Mouse (Mus musculus): ENCODE results near the gene March5. TPM values are rescaled to one million over a fixed set of nuclear protein-coding genes. Genes with fewer than 3 reads are reported as not detected.
A peak's percentile ranks its signal among the peaks of the same experiment; 100 is the strongest.

March5 gene
- 117 and 130 TPM in 2 replicates for polyA plus RNA-seq (2014; fragmentation: Nextera tagmentation; extraction: Ambion mirVana)

DNA sequence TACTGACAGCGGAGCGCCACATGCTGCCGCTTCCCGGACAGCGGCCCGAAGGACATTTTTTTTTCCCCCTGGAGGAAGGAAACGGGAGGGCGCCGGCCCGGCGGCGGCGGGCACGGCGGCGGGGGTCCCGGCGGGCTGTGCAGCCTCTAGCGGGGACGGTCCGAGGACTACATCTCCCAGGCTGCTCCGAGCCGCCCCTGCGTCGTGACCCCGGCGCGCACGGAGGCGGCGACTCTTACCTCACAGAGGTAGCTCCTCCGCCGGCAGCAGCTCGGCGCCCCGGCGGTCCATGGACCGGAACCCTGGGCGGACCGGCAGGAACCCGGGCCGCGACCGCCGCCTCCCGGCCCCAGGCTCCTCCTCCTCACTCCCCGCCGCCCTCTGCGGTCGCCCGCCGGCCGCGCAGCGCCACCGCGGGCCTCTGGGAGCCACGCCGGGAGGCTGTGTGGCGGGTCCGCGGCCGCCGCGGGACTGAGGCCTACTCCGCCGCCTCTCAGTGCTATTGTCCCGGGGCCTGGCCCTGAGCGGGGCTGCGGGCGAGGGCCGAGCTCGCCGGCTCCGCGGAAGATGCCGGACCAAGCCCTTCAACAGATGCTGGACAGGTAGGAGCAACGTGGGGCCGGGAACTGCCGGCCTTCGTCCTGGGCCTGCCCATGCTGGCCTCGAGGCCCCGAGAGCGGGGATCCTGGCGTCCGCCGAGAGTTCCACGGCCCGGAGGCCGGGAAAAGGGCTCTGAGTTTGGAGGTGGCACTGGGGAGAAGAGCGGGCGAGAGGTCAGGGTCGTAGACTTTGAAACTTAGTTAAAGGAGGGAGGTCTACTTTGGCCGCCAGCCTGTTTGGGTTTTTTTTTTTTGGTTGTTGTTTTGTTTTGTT lies at the start of gene March5:
TSS of gene March5 (plus strand) at position 241 of the 873 bp plus-strand sequence.
- peak; percentile 93 for ATAC-seq (replicated peaks; ENCODE audit: low FRiP score)
- peak within 1 kb of the TSS; percentile 89 for H3K4me2 ChIP-seq
- H3K4me3 ChIP-seq (ENCODE audit: low read depth, low read length): peak within 1 kb of the TSS; percentile 98
- H3K36me3 ChIP-seq (ENCODE audit: control insufficient read depth, insufficient read depth, low read length): peaks cover 18% of the 10 kb centered on the region
- H3K9me3 ChIP-seq (ENCODE audit: control insufficient read depth, low read length): no peaks in the 10 kb centered on the region
- under 1% methylated on average over 84 of the region's 94 CpGs for WGBS
- DNase-seq (ENCODE audit: low spot score): peak; percentile 90
- H3K27me3 ChIP-seq (replicated peaks; ENCODE audit: control insufficient read depth, insufficient read depth, low read length): no peaks in the 10 kb centered on the region
- peak within 1 kb of the TSS; percentile 96 for H3K27ac ChIP-seq (ENCODE audit: low read depth, low read length)
- peak within 1 kb of the TSS; percentile 99 for H3K9ac ChIP-seq (ENCODE audit: low read depth, low read length)
- H3K4me1 ChIP-seq (replicated peaks; ENCODE audit: control insufficient read depth, insufficient read depth, low read length): peaks cover 24% of the 10 kb centered on the region

DNA sequence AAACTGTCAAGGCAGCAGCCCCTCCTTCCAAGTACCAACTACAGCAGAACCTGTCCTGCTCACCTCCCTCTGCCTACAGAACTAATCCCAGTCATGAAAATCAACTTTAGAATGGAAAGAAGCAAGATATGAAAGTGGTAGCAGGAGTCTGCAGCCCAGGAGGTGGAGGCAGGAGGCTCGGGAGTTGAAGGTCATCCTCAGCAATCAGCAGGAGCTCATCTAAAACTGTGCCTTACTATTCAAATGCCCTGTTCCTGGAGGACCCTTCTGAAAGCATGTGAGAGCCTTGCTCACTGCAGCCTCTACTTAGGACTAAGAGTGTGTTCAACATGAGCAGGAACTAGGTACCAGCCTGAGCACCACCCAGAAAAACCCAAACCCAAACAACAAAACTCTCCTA lies 35.2 kb upstream of the March5 start:
- no peak overlapping the region for H3K27ac ChIP-seq (ENCODE audit: low read depth, low read length)
- no peaks in the 10 kb centered on the region for H3K9me3 ChIP-seq (ENCODE audit: control insufficient read depth, low read length)
- no peak overlapping the region for H3K4me3 ChIP-seq (ENCODE audit: low read depth, low read length)
- H3K9ac ChIP-seq (ENCODE audit: low read depth, low read length): no peak overlapping the region
- peaks cover 39% of the 10 kb centered on the region for H3K27me3 ChIP-seq (replicated peaks; ENCODE audit: control insufficient read depth, insufficient read depth, low read length)
- 58% methylated on average over 1 of the region's 1 CpGs for WGBS
- H3K36me3 ChIP-seq (ENCODE audit: control insufficient read depth, insufficient read depth, low read length): no peaks in the 10 kb centered on the region
- no peak for DNase-seq (ENCODE audit: low spot score)
- ATAC-seq (replicated peaks; ENCODE audit: low FRiP score): no peak
- no peak overlapping the region for H3K4me2 ChIP-seq
- 0 out of 2 replicates have a peak, but pooled peaks cover 2% of the 10 kb centered on the region for H3K4me1 ChIP-seq (replicated peaks; ENCODE audit: control insufficient read depth, insufficient read depth, low read length)

DNA sequence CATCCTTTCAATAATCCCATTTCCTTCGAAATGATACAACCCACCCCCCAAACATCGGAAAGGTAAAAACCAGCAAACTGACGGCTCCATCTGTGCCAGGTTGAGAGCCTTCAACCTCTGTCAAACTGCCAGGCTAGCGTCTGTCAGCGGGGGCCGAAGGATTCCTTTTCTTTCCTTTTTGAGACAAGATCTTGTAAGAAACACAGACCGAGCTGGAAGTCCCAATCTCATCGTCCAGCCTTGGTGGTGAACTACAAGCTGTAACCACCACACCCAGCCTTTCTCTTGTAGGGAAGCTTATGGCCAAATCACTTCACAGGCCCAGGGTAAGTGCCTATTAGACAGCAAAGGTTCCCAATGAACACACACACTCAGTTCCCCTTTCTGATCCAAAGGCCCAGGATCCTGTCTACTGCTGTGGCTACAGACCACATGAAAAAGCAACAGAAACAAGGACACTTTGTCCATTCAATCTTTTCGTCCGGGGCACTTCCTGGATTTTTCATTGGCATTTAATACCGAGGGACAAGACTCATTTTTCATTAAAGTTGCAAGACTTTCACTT lies 34.7 kb upstream of the March5 start:
- Histone ChIP-seq H3K4me3 (ENCODE audit: low read depth, low read length) (no peak overlapping the region), H3K4me2 (no peak overlapping the region), H3K4me1 (replicated peaks; ENCODE audit: control insufficient read depth, insufficient read depth, low read length) (0 out of 2 replicates have a peak, but pooled peaks cover 2% of the 10 kb centered on the region), H3K27me3 (replicated peaks; ENCODE audit: control insufficient read depth, insufficient read depth, low read length) (peaks cover 40% of the 10 kb centered on the region), H3K9me3 (ENCODE audit: control insufficient read depth, low read length) (no peaks in the 10 kb centered on the region), H3K36me3 (ENCODE audit: control insufficient read depth, insufficient read depth, low read length) (no peaks in the 10 kb centered on the region), H3K9ac (ENCODE audit: low read depth, low read length) (no peak overlapping the region), H3K27ac (ENCODE audit: low read depth, low read length) (no peak overlapping the region)
- WGBS: 66% methylated on average over 11 of the region's 11 CpGs
- no peak for ATAC-seq (replicated peaks; ENCODE audit: low FRiP score)
- no peak for DNase-seq (ENCODE audit: low spot score)

DNA sequence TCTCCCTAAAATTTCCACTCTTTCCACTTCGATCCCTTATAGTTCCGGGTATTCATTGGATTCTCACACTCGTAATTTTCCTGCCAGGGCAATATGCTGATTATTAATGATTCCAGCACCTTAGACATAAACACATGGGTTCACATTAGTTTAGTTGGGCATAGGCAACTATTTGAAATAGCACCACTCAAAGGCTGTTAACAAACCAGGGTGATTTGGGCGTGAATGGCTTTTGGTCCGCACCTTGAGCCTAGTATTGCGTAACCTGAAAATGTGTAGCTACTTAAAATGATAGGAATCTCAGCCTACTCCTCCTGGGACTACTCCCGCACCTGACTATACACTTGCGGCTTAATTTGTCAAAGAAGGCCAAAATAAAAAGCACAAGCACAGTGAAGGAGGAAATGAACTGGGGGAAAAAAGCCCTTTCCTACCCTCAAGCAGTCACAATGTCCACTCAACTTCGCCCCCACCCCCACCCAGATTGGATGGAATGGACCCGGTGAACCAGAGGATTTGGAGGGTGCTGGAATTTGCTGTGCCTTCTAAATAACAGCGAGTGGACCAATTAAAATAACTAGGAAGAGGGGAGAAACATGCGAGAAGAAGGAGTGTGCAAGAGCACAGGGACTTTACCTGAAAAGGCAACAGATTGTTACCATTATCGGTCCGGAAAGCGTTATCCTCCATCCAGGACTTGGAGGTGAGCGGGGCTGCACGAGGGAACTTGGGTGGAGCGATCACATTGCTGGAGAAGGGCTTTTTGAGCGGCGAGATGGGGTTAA lies 33.8 kb upstream of the March5 start:
- DNase-seq (ENCODE audit: low spot score): no peak
- no peaks in the 10 kb centered on the region for H3K36me3 ChIP-seq (ENCODE audit: control insufficient read depth, insufficient read depth, low read length)
- no peaks in the 10 kb centered on the region for H3K9me3 ChIP-seq (ENCODE audit: control insufficient read depth, low read length)
- H3K27ac ChIP-seq (ENCODE audit: low read depth, low read length): no peak overlapping the region
- ATAC-seq (replicated peaks; ENCODE audit: low FRiP score): no peak
- H3K9ac ChIP-seq (ENCODE audit: low read depth, low read length): no peak overlapping the region
- peaks cover 5% of the 10 kb centered on the region; the same call in 1 of the 2 replicates for H3K4me1 ChIP-seq (replicated peaks; ENCODE audit: control insufficient read depth, insufficient read depth, low read length)
- H3K27me3 ChIP-seq (replicated peaks; ENCODE audit: control insufficient read depth, insufficient read depth, low read length): peaks cover 40% of the 10 kb centered on the region
- H3K4me3 ChIP-seq (ENCODE audit: low read depth, low read length): peak overlapping the region; percentile 69
- H3K4me2 ChIP-seq: peak overlapping the region; percentile 98
- 36% methylated on average over 20 of the region's 20 CpGs for WGBS

DNA sequence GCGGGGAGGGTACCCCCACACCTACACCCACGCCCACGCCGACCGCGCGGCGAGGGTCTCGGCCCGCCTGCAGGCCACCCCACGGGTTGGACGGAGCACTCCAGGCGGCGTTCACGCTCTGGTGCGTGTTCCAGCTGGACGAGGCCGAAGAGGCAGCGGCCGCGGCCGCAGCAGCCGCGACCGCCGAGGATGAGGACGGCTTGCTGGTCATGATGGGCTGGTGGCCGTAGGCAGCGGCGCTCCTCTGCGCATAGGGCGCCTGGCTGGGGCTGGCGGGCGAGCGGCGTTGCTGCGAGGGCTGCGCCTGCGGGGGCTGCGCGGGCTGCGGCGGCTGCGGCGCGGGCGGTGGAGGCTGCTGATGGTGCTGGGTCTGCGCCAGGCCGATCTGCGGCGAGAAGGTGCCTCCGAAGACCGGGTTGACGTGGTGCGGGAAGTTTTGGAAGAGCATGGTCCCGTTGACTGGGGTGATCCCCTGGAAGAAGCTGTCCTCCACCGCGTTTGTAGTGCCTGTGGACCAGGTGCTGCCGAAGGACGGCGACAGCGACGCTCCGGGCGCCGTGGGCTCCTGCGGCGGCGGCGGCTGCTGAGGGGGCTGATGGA lies 33.1 kb upstream of the March5 start:
- Histone ChIP-seq H3K4me3 (ENCODE audit: low read depth, low read length) (peak overlapping the region; percentile 69), H3K4me2 (peak overlapping the region; percentile 98), H3K27ac (ENCODE audit: low read depth, low read length) (no peak overlapping the region), H3K36me3 (ENCODE audit: control insufficient read depth, insufficient read depth, low read length) (no peaks in the 10 kb centered on the region), H3K4me1 (replicated peaks; ENCODE audit: control insufficient read depth, insufficient read depth, low read length) (peaks cover 11% of the 10 kb centered on the region), H3K27me3 (replicated peaks; ENCODE audit: control insufficient read depth, insufficient read depth, low read length) (peaks cover 40% of the 10 kb centered on the region), H3K9ac (ENCODE audit: low read depth, low read length) (peak overlapping the region; percentile 56), H3K9me3 (ENCODE audit: control insufficient read depth, low read length) (no peaks in the 10 kb centered on the region)
- ATAC-seq (replicated peaks; ENCODE audit: low FRiP score) (peak; percentile 57), DNase-seq (ENCODE audit: low spot score) (no peak)
- WGBS: 0% methylated on average over 70 of the region's 70 CpGs

DNA sequence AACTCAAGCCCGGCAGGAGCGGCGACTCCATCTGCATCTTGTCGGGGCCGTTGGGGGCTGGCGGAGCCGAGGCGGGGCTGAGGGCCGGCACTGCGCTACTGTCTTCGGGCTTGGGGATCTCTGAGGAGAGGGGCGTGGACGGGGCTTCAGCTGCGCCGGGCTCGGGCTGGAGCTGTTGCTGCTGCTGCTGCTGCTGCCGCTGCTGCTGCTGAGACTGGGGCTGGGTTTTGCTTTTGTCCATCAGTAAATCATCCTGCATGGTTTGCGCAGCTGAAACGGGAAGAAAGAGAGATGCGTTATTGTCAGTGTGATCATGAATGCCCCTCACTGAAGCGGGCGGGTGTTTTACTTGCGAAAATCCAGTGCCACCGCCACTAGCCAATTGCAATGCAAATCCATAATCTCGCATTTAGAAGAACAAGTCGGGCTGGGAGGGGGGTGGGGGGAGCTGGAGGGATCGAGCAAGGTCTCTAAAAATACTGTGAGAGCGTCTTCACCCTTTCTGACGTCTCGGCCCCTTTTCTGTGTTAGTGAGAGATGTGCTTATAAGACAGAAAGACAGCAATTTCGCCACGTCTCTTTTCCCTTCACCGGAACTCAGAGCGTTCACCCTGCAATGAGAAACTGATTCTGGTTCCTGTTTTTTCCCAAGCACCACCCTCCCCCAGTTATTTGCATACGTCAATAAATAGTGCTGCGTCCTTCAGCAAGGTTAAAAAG lies 32.5 kb upstream of the March5 start:
- H3K4me2 ChIP-seq: peak overlapping the region; percentile 98
- peak overlapping the region; percentile 34; the same call in 1 of the 2 replicates for H3K27ac ChIP-seq (ENCODE audit: low read depth, low read length)
- under 1% methylated on average over 36 of the region's 36 CpGs for WGBS
- H3K4me1 ChIP-seq (replicated peaks; ENCODE audit: control insufficient read depth, insufficient read depth, low read length): peaks cover 11% of the 10 kb centered on the region
- H3K4me3 ChIP-seq (ENCODE audit: low read depth, low read length): peak overlapping the region; percentile 69
- DNase-seq (ENCODE audit: low spot score) (peak; percentile 77), ATAC-seq (replicated peaks; ENCODE audit: low FRiP score) (peak; percentile 56)
- peak overlapping the region; percentile 56 for H3K9ac ChIP-seq (ENCODE audit: low read depth, low read length)
- H3K9me3 ChIP-seq (ENCODE audit: control insufficient read depth, low read length): no peaks in the 10 kb centered on the region
- H3K27me3 ChIP-seq (replicated peaks; ENCODE audit: control insufficient read depth, insufficient read depth, low read length): peaks cover 40% of the 10 kb centered on the region
- H3K36me3 ChIP-seq (ENCODE audit: control insufficient read depth, insufficient read depth, low read length): no peaks in the 10 kb centered on the region

DNA sequence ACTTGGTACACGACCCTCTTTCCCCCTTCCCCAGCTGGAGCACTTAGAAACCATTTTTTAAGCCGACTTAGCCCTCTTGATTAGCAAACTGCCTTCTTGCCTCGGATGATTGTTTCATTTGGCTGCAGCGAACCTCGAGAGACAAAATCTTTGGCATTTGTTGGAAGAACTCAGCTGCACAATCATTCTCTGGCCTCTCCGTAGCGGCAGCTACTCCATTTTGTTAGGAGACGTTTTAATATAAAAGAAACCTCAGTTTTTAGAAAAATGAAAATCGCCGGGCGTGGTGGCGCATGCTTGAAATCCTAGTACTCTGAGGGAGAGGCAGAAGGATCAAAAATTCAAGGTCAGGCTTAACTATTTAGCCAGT lies 31.9 kb upstream of the March5 start:
- no peak for ATAC-seq (replicated peaks; ENCODE audit: low FRiP score)
- Histone ChIP-seq H3K27ac (ENCODE audit: low read depth, low read length) (no peak overlapping the region), H3K4me1 (replicated peaks; ENCODE audit: control insufficient read depth, insufficient read depth, low read length) (peaks cover 11% of the 10 kb centered on the region), H3K27me3 (replicated peaks; ENCODE audit: control insufficient read depth, insufficient read depth, low read length) (peaks cover 40% of the 10 kb centered on the region), H3K4me2 (peak overlapping the region; percentile 98), H3K9me3 (ENCODE audit: control insufficient read depth, low read length) (no peaks in the 10 kb centered on the region), H3K4me3 (ENCODE audit: low read depth, low read length) (peak overlapping the region; percentile 69), H3K9ac (ENCODE audit: low read depth, low read length) (peak overlapping the region; percentile 56), H3K36me3 (ENCODE audit: control insufficient read depth, insufficient read depth, low read length) (no peaks in the 10 kb centered on the region)
- 2% methylated on average over 12 of the region's 12 CpGs for WGBS
- no peak for DNase-seq (ENCODE audit: low spot score)

DNA sequence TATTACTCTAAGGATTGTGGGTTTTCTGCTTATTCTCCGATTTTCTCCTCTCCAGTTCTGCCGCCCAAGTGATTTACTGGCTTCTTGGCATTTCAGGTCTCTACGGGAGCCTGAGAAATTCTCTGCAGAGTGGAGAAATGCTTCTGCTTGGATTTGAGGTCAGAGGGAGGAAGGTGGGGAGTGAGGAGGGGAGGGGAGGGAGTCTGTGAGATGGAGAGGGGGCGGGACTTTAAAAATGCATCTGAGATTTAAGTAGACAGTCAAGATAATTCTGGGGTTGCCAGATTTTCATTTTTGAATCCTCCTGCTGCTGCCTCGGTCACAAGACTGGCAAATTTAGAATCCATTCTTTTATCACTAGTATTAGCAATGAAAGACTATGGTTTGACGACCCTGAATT lies 31.4 kb upstream of the March5 start:
- H3K36me3 ChIP-seq (ENCODE audit: control insufficient read depth, insufficient read depth, low read length): no peaks in the 10 kb centered on the region
- 11% methylated on average over 6 of the region's 6 CpGs for WGBS
- peaks cover 11% of the 10 kb centered on the region for H3K4me1 ChIP-seq (replicated peaks; ENCODE audit: control insufficient read depth, insufficient read depth, low read length)
- no peaks in the 10 kb centered on the region for H3K9me3 ChIP-seq (ENCODE audit: control insufficient read depth, low read length)
- DNase-seq (ENCODE audit: low spot score) (no peak), ATAC-seq (replicated peaks; ENCODE audit: low FRiP score) (no peak)
- no peak overlapping the region for H3K27ac ChIP-seq (ENCODE audit: low read depth, low read length)
- H3K27me3 ChIP-seq (replicated peaks; ENCODE audit: control insufficient read depth, insufficient read depth, low read length): peaks cover 40% of the 10 kb centered on the region
- H3K9ac ChIP-seq (ENCODE audit: low read depth, low read length): no peak overlapping the region
- H3K4me2 ChIP-seq: peak overlapping the region; percentile 98
- H3K4me3 ChIP-seq (ENCODE audit: low read depth, low read length): peak overlapping the region; percentile 69

Measured in liver, embryonic 11.5 days (tissue).